Mouse (Mus musculus): Measurements from ENCODE around the gene Gzma.

The Gzma gene

DNA sequence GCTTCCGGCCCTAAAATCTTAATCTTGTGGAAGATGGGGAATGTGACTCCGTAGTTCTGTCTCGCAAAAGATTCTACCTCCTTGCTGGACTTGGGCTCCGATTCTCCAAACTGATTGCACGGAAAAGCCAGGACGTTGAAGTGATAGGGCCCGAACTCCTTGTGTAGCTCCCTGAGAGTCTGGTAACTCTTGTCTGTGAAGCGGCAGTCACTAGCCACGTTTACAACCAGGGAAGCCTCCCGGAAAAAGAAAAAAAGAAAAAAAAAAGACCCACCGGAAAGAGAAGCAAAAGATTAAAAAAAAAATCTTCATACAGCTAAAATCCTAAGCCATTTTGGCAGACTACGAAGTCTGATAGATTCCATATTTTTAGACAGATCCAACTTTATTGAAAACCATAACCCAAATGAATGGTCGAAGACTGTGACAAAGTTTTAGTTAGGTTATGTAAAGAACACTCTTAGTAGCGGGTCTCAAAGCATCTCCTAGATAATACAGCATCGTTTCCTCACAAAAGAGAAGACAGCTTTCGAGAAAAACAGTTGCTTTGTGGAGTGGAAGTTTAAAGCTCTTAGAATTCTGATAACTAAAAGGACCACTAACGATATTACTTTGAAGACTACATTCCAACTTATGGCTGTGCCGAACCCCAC is 55.2 kb downstream of the Gzma start:
- DNase-seq: no peak

DNA sequence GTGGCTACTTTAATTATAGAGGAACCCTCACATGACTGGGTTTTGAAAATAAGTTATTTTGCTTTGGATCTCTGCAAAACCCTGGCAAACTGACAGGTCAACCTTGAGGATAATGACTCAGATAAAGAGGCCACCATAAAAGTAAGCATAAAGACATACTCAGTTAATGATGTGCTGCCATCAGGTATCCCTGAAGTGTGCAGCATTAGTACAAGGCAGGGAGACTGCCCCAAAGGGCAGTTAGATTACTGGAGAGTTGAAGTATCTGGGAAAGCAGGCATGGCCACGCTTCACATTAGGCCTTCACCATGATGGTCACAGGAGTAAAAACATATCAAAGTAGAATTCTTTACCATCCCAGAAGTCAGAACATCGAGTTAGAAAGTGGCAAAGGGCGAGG is 55.9 kb downstream of the Gzma start:
- DNase-seq: no peak
